Comparison of ENCODE assay signal across 29 mouse cellular contexts in the genomic region with DNA sequence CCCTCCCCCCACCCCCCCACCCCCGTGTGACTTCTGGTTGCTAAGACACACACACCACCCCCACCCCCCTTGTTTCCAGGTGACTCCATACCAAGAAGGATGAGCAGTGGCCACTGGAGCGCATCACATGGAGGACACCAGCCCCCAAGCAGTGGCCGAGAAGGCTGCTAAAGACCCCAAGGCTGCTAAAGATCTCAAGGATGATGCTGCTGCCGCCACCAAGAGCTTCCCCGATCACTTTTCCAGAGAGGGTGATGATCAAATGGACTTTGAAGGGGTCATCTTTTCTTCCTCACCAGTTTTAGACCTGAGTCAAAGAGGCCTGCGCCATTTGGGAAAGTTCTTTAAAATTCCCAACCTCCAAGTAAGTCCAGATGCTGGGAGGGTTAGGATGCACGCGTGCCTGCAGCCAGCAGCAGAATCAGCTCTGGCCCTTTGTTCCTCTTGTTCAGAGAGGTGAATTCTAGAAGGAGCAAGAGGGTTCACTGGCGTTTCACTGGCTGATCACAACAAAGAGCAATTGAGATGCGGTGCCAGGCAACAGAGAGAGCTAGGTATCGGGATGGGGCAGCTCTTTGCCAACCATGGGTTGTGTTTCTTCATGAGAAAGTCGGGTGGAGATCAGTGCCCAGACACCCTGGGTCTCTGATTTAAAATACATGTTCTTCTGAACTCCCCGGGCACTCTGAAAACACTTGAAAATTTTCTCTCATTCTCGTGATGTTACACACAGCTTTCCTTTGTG. TPM values are rescaled to one million over a fixed set of nuclear protein-coding genes. Genes with fewer than 3 reads are reported as not detected.
DNase-seq lines count a peak whose midpoint lies in the region; TF ChIP-seq lines count a peak whose summit lies in the region.
"Had no signal": no experiment of that assay in that cellular context is flagged by ENCODE, and none has a peak within 500 bp of the region (broad histone marks: within the 10 kb centered on the region; RNA-seq: fewer than 3 reads in every experiment).

No protein-coding gene starts in this region.

- no peak overlapping the region for H3K4me3 ChIP-seq in kidney, adult 2 months (ENCODE audit: insufficient read depth, low read depth, low read length)
- H3K4me3 ChIP-seq: forebrain, embryonic 13.5 days; heart, embryonic 12.5 days; intestine, embryonic 15.5 days; kidney, embryonic 15.5 days; layer of hippocampus, adult 2 months; left cerebral cortex, adult 2 months; limb, embryonic 13.5 days; liver, embryonic 13.5 days; megakaryocyte, embryonic 14.5 days; midbrain, embryonic 12.5 days; neural tube, embryonic 12.5 days had no signal

- TF ChIP-seq CTCF in kidney, adult 2 months (conservative IDR thresholded peaks at IDR 0.05; ENCODE audit: insufficient read depth, insufficient read length, low read depth, low read length) = no peak

- no peaks in the 10 kb centered on the region for H3K27me3 ChIP-seq in kidney, adult 2 months (replicated peaks; ENCODE audit: control insufficient read depth, insufficient read depth, low read length)
- H3K27me3 ChIP-seq: forebrain, embryonic 13.5 days; heart, embryonic 12.5 days; intestine, embryonic 15.5 days; kidney, embryonic 15.5 days; limb, embryonic 13.5 days; liver, embryonic 13.5 days; megakaryocyte, embryonic 14.5 days; midbrain, embryonic 12.5 days; neural tube, embryonic 12.5 days had no signal

- H3K27ac ChIP-seq in kidney, adult 2 months (ENCODE audit: insufficient read depth, low read depth, low read length) = no peak overlapping the region
- H3K27ac ChIP-seq: forebrain, embryonic 13.5 days; intestine, embryonic 15.5 days; kidney, embryonic 15.5 days; layer of hippocampus, adult 2 months; left cerebral cortex, adult 2 months; limb, embryonic 13.5 days; liver, embryonic 13.5 days; midbrain, embryonic 12.5 days; neural tube, embryonic 12.5 days had no signal

- H3K4me1 ChIP-seq in kidney, adult 2 months (ENCODE audit: control insufficient read depth, insufficient read depth, low read length) = peaks cover 7% of the 10 kb centered on the region; the same call in 1 of the 2 replicates

- no peaks in the 10 kb centered on the region for H3K36me3 ChIP-seq in kidney, adult 2 months (ENCODE audit: control insufficient read depth, insufficient read depth, low read length)
- H3K36me3 ChIP-seq: heart, embryonic 12.5 days; intestine, embryonic 15.5 days; kidney, embryonic 15.5 days; limb, embryonic 13.5 days; liver, embryonic 13.5 days; midbrain, embryonic 12.5 days; neural tube, embryonic 12.5 days had no signal

- peak; percentile 90 for DNase-seq in heart, adult 11 months
- DNase-seq in heart, adult 9 months (ENCODE audit: low spot score in 2 of 2) = no peak
- peak; percentile 3 for DNase-seq in kidney, postnatal 10 days
- DNase-seq in kidney, adult 2 months = no peak
- DNase-seq in urinary bladder, adult 2 months (ENCODE audit: low spot score) = peak; percentile 16
- no peak for DNase-seq in urinary bladder, postnatal 25 days (ENCODE audit: low spot score)
- DNase-seq: adrenal gland, postnatal 14 days; B cell, adult 2 months; cerebellum, adult 18-20 months; cerebellum, postnatal 14 days; gastrocnemius, postnatal 10 days; kidney, postnatal 36 days; liver, embryonic 13.5 days; lung, adult 18-20 months; lung, postnatal 4 days; right cerebral cortex, adult 18-20 months; spleen, adult 18-20 months; thymus, postnatal 14 days had no signal

- TF ChIP-seq POLR2A in kidney, adult 2 months (IDR thresholded peaks at IDR 0.05; ENCODE audit: low read depth, low read length) = no peak

- WGBS in kidney, adult 2 months = 89% methylated on average over 14 of the region's 14 CpGs

RNA-seq across cellular contexts. Expression of a gene that starts 1.7 kb away (rescaled TPM):
- polyA plus RNA-seq in kidney, adult 2 months (2012; rRNA removed) = 3.1 and 3.2 TPM in 2 replicates
- 15.1 and 15.8 TPM in 2 replicates for polyA plus RNA-seq in urinary bladder, adult 2 months (2012; rRNA removed)
- polyA plus RNA-seq: heart, embryonic 12.5 days; heart, postnatal 0 days; liver, embryonic 13.5 days had no signal

RNA-seq across cellular contexts. Expression of a gene that starts 2.0 kb away (rescaled TPM):
- 3.3 and 3.7 TPM in 2 replicates for polyA plus RNA-seq in kidney, adult 2 months (2012; rRNA removed)
- polyA plus RNA-seq in urinary bladder, adult 2 months (2012; rRNA removed) = 9.9 and 11.0 TPM in 2 replicates

RNA-seq across cellular contexts. Expression of a gene that starts 33.5 kb away (rescaled TPM):
- 7.9 and 8.0 TPM in 2 replicates for polyA plus RNA-seq in kidney, adult 2 months (2012; rRNA removed)
- polyA plus RNA-seq in urinary bladder, adult 2 months (2012; rRNA removed) = 32.3 and 35.8 TPM in 2 replicates

Comparison
In these comparisons a context has a peak if more than half of its experiments do, and no peak if none do; other contexts are left out.
1. DNase-seq: peak in heart, adult 11 months (single experiment), kidney, postnatal 10 days (single experiment) and urinary bladder, adult 2 months (single experiment); none in heart, adult 9 months (0 of 2), kidney, adult 2 months (single experiment) and urinary bladder, postnatal 25 days (single experiment).